Mouse (Mus musculus) liver, embryonic 13.5 days (tissue): ENCODE results near the gene Foxb1. TPM values are rescaled to one million over a fixed set of nuclear protein-coding genes. Genes with fewer than 3 reads are reported as not detected.

Experiments used
- ATAC-seq: fragments of 200-750 bp; cut with Nextera tagmentation; 2 replicates; pipeline ENCODE4 v1.8.0; 2017; ENCODE audit warnings: low read depth, mild to moderate bottlenecking, moderate number of reproducible peaks, moderate library complexity
- DNase-seq: peaks from one replicate; pipeline ENCODE4 v3.0.0; 2022
- H3K27ac ChIP-seq: fragments of 300-500 bp; sonication (generic); 2 replicates; pipeline ENCODE4 v1.5.1; 2015; ENCODE audit warnings: moderate library complexity, mild to moderate bottlenecking, inconsistent platforms
- H3K27me3 ChIP-seq: fragments of 300-500 bp; sonication (generic); 2 replicates; pipeline ENCODE4 v1.6.1; 2015; ENCODE audit warnings: mild to moderate bottlenecking, inconsistent platforms
- H3K36me3 ChIP-seq: fragments of 300-500 bp; sonication (generic); 2 replicates; pipeline ENCODE4 v1.6.1; 2015; ENCODE audit warnings: mild to moderate bottlenecking, inconsistent platforms
- H3K4me1 ChIP-seq: fragments of 300-500 bp; sonication (generic); replicated peaks from 2 replicates; pipeline ENCODE4 v1.6.1; 2015; ENCODE audit warnings: inconsistent platforms
- H3K4me2 ChIP-seq: fragments of 300-500 bp; sonication (generic); 2 replicates; pipeline ENCODE4 v1.6.1; 2015; ENCODE audit warnings: inconsistent platforms, mild to moderate bottlenecking, moderate library complexity
- H3K4me3 ChIP-seq: fragments of 300-500 bp; sonication (generic); replicated peaks from 2 replicates; pipeline ENCODE4 v1.5.1; 2015; ENCODE audit warnings: mild to moderate bottlenecking, inconsistent platforms
- H3K9ac ChIP-seq: fragments of 300-500 bp; sonication (generic); 2 replicates; pipeline ENCODE4 v1.6.1; 2015; ENCODE audit warnings: mild to moderate bottlenecking, inconsistent platforms
- H3K9me3 ChIP-seq: fragments of 300-500 bp; sonication (generic); replicated peaks from 2 replicates; pipeline ENCODE4 v1.6.1; 2016; ENCODE audit warnings: inconsistent platforms
- WGBS: fragments of 180-500 bp; shearing (Covaris S2); methylation state at CpG from one replicate; pipeline ENCODE4 v1.1.7; 2015; ENCODE audit not compliant: insufficient replicate concordance; 5-methylcytosine and 5-hydroxymethylcytosine counted together
- polyA plus RNA-seq: library from polyadenylated mRNA; unstranded; fragments of >200 nt; fragmentation: Nextera tagmentation; extraction: Ambion mirVana; gene quantifications from 2 replicates; pipeline ENCODE4 v1.2.1, GENCODE M21; 2015

Foxb1 gene
- polyA plus RNA-seq, 1 experiment from 2014 or later: not detected

GRCm38 (mm10) chr9:69764586-69765482, 4.1 kb upstream of the Foxb1 start:
- under 1% methylated on average over 42 of the region's 42 CpGs for WGBS
- Histone ChIP-seq H3K27me3 (peaks cover 100% of the 10 kb centered on the region), H3K9me3 (no peaks in the 10 kb centered on the region), H3K36me3 (no peaks in the 10 kb centered on the region), H3K4me1 (no peaks in the 10 kb centered on the region), H3K27ac (no peak overlapping the region), H3K4me3 (no peak overlapping the region), H3K4me2 (no peak overlapping the region), H3K9ac (no peak overlapping the region)
- DNase-seq: no peak
- ATAC-seq: no peak

GRCm38 (mm10) chr9:69763681-69764585, 3.2 kb upstream of the Foxb1 start:
- Histone ChIP-seq H3K4me1 (no peaks in the 10 kb centered on the region), H3K4me2 (no peak overlapping the region), H3K27ac (no peak overlapping the region), H3K27me3 (peaks cover 100% of the 10 kb centered on the region), H3K4me3 (no peak overlapping the region), H3K36me3 (no peaks in the 10 kb centered on the region), H3K9ac (no peak overlapping the region), H3K9me3 (no peaks in the 10 kb centered on the region)
- ATAC-seq: no peak
- DNase-seq: no peak
- 2% methylated on average over 25 of the region's 25 CpGs for WGBS

DNA sequence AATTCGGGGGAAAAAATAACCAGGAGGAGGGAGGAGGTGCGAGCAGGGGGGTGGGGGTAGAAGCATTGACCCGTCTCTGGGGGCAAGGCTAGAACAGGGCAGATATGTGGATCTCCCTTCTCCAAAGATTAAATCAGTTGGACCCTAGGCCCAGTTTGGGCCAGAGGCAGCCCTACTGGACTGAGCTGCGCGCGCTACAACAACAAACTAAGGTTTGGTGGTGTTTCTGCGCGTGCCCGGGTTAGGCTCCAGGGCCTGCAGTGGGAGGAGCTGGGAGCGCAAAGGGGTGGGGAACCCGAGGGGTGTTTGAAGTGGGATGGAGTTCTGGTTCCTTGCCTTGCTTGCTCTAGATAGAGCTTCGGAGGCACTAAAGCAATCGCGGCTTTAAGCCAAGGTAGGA, 2.0 kb upstream of the Foxb1 start:
- no peaks in the 10 kb centered on the region for H3K9me3 ChIP-seq

DNA sequence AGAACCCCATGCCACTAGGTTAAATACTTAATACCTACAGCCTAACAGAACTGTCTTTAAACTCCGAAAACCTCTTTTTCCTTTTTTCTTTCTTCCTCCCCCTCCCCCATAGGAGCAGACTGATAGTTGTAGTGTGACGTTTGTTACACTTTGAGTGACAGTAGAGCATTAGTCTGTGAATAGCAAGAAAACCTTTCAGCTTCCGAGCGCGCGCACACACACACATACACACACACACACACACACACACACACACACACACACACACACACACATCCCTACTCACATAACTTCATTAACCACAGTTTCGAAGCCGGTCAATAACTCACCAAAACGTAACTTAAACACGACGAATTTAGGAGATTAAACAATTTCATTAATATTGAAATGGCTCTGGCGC, 1.5 kb upstream of the Foxb1 start:
- no peak overlapping the region for H3K4me2 ChIP-seq
- H3K27ac ChIP-seq: no peak overlapping the region
- WGBS: 2% methylated on average over 12 of the region's 12 CpGs
- ATAC-seq (no peak), DNase-seq (no peak)
- no peaks in the 10 kb centered on the region for H3K9me3 ChIP-seq
- H3K4me1 ChIP-seq: no peaks in the 10 kb centered on the region
- peaks cover 99% of the 10 kb centered on the region for H3K27me3 ChIP-seq
- no peaks in the 10 kb centered on the region for H3K36me3 ChIP-seq
- H3K9ac ChIP-seq: no peak overlapping the region
- no peak overlapping the region for H3K4me3 ChIP-seq

More for the DNA sequence above, 2.0 kb upstream of the Foxb1 start:
- Histone ChIP-seq H3K36me3 (no peaks in the 10 kb centered on the region), H3K9ac (no peak overlapping the region), H3K4me2 (no peak overlapping the region), H3K27me3 (peaks cover 100% of the 10 kb centered on the region), H3K27ac (no peak overlapping the region), H3K4me3 (no peak overlapping the region), H3K4me1 (no peaks in the 10 kb centered on the region)
- no peak for ATAC-seq
- 2% methylated on average over 14 of the region's 14 CpGs for WGBS
- DNase-seq: no peak

GRCm38 (mm10) chr9:69761569-69761968, 829 bp upstream of the Foxb1 start:
- Histone ChIP-seq H3K36me3 (no peaks in the 10 kb centered on the region), H3K4me3 (no peak overlapping the region), H3K9me3 (no peaks in the 10 kb centered on the region), H3K27ac (no peak overlapping the region), H3K4me2 (no peak overlapping the region), H3K27me3 (peaks cover 99% of the 10 kb centered on the region), H3K4me1 (no peaks in the 10 kb centered on the region), H3K9ac (no peak overlapping the region)
- 3% methylated on average over 10 of the region's 10 CpGs for WGBS
- ATAC-seq (no peak), DNase-seq (no peak)

GRCm38 (mm10) chr9:69759721-69760221, 969 bp downstream of the Foxb1 start:
- Histone ChIP-seq H3K4me3 (no peak overlapping the region), H3K36me3 (no peaks in the 10 kb centered on the region), H3K9ac (no peak overlapping the region), H3K4me2 (no peak overlapping the region), H3K4me1 (no peaks in the 10 kb centered on the region), H3K27ac (no peak overlapping the region), H3K9me3 (no peaks in the 10 kb centered on the region), H3K27me3 (peaks cover 99% of the 10 kb centered on the region)
- WGBS: 3% methylated on average over 44 of the region's 44 CpGs
- ATAC-seq: no peak
- DNase-seq: no peak

DNA sequence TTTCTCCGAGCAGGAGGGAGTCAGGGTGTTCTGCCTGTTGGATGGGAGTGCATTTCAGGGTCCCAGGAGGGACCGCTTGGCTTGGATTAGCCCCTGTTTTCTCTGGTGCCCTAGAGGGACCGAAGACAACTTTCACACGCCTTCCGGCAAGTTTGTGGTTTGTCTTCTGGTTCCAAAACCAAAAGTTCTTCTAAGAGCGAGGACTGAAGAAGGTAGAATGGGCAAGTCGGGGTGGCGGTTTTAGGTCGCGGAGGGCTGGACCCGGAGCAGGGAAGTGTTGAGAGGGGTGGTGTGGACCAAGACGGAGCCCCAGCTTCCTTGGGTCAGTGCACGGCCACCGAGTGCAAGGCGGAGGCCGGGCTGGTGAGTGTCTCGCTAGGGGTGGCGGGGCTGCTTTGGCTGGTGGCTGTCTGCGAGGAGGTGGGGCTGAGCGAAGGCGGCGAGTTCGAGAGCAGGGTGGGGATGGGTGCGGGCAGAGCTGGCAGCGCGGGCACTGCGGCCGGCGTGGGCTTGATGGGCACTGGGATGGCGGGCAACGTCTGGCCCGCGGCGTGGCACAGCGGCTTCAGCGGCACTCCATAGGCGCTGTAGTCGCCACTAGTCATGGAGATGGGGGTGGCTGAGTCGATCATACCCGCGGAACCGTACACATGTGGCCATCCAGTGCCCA, 1.7 kb downstream of the Foxb1 start:
- DNase-seq (no peak), ATAC-seq (no peak)
- Histone ChIP-seq H3K9me3 (no peaks in the 10 kb centered on the region), H3K4me2 (no peak overlapping the region), H3K9ac (no peak overlapping the region), H3K27me3 (peaks cover 99% of the 10 kb centered on the region), H3K27ac (no peak overlapping the region), H3K36me3 (no peaks in the 10 kb centered on the region), H3K4me1 (no peaks in the 10 kb centered on the region), H3K4me3 (no peak overlapping the region)
- WGBS: under 1% methylated on average over 40 of the region's 42 CpGs

DNA sequence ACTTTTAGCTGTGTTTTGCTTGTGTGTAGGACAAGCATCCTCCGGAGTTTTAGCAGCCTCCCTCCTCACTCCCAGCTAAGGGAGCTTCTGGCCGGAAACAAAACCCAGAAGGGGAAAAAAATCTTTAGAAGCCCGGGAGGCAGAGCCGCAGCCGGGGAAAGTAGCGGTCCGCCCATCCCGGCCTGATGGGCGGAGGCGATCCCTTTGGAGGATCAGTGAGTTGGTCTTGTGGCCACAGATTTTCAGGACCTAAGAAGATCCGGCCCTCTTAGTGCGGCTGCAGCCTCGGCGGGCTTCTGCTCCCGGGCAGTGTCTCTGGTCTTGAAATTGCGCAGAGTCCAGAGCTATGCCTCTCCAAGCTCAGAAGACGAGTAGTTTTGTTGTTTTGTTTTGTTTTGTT, 2.2 kb downstream of the Foxb1 start:
- Histone ChIP-seq H3K4me1 (no peaks in the 10 kb centered on the region), H3K9me3 (no peaks in the 10 kb centered on the region), H3K4me3 (no peak overlapping the region), H3K9ac (no peak overlapping the region), H3K27ac (no peak overlapping the region), H3K36me3 (no peaks in the 10 kb centered on the region), H3K27me3 (peaks cover 99% of the 10 kb centered on the region), H3K4me2 (no peak overlapping the region)
- WGBS: under 1% methylated on average over 17 of the region's 17 CpGs
- DNase-seq: no peak
- no peak for ATAC-seq

DNA sequence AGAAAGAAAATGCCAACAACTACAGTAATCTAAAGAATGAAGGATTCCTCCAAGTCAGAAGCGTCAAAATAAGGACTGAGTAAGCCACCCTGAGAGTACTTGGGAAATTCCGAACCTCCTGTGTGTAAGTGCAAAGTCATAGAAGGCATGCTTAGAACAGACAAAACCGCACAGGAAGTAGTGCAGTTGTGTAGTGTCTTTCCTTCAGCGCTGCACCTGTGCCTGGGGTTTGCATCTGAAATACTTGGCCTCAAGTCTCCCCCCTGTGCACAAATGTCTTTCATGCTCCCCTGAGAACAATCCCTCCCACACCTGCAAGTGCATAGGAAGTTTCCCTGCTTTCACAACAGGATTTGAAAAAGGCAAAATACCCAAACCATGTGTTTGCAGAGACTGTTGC, 3.5 kb downstream of the Foxb1 start:
- 6% methylated on average over 4 of the region's 4 CpGs for WGBS

DNA sequence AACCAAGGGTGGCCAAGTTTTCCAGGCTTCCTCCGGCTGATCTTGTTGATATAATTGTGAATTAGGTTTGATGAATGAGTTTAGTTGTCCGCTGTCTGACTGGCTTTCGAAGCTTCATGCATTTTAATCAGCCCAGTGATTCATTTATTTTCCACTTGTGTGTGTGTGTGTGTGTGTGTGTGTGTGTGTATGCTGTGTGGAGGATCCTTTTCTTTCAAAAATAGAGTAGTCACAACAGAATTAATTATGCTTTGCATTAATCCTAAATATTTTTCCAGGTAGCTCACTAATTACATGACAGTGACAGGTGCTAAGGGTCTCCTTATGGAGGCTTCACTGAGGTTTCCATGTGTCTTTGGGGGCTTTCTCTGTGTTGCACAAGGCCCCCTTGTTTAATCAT, 4.3 kb downstream of the Foxb1 start:
- no peak overlapping the region for H3K9ac ChIP-seq
- DNase-seq (no peak), ATAC-seq (no peak)
- no peaks in the 10 kb centered on the region for H3K36me3 ChIP-seq
- WGBS: 23% methylated on average over 3 of the region's 3 CpGs
- peaks cover 96% of the 10 kb centered on the region for H3K27me3 ChIP-seq
- H3K4me3 ChIP-seq: no peak overlapping the region
- no peak overlapping the region for H3K27ac ChIP-seq
- H3K9me3 ChIP-seq: no peaks in the 10 kb centered on the region
- no peak overlapping the region for H3K4me2 ChIP-seq
- H3K4me1 ChIP-seq: no peaks in the 10 kb centered on the region

More for the DNA sequence above, 3.5 kb downstream of the Foxb1 start:
- H3K9me3 ChIP-seq: no peaks in the 10 kb centered on the region
- H3K27ac ChIP-seq: no peak overlapping the region
- DNase-seq (no peak), ATAC-seq (no peak)
- no peaks in the 10 kb centered on the region for H3K36me3 ChIP-seq
- peaks cover 98% of the 10 kb centered on the region for H3K27me3 ChIP-seq
- no peaks in the 10 kb centered on the region for H3K4me1 ChIP-seq
- no peak overlapping the region for H3K4me2 ChIP-seq
- H3K4me3 ChIP-seq: no peak overlapping the region
- no peak overlapping the region for H3K9ac ChIP-seq

GRCm38 (mm10) chr9:69756041-69756440, 4.7 kb downstream of the Foxb1 start:
- H3K27me3 ChIP-seq: peaks cover 92% of the 10 kb centered on the region
- H3K4me3 ChIP-seq: no peak overlapping the region
- H3K36me3 ChIP-seq: no peaks in the 10 kb centered on the region
- no peaks in the 10 kb centered on the region for H3K4me1 ChIP-seq
- H3K4me2 ChIP-seq: no peak overlapping the region
- H3K9ac ChIP-seq: no peak overlapping the region
- ATAC-seq (no peak), DNase-seq (no peak)
- 15% methylated on average over 7 of the region's 7 CpGs for WGBS
- no peaks in the 10 kb centered on the region for H3K9me3 ChIP-seq
- no peak overlapping the region for H3K27ac ChIP-seq
